Mouse (Mus musculus) frontal cortex, postnatal 14 days (tissue): Measurements from ENCODE around the gene Thap11.
"Not testable (repeated sequence)": the region's sequence is repeated elsewhere in the genome, so short reads cannot be mapped to it uniquely, and the experiment has no call there.

ENCODE experiments used
- DNase-seq, 2 experiments: peaks; one replicate each; pipeline ENCODE4 v3.0.0; 2022; ENCODE audit warnings: low spot score in 2 of 2

Gene Thap11

DNA sequence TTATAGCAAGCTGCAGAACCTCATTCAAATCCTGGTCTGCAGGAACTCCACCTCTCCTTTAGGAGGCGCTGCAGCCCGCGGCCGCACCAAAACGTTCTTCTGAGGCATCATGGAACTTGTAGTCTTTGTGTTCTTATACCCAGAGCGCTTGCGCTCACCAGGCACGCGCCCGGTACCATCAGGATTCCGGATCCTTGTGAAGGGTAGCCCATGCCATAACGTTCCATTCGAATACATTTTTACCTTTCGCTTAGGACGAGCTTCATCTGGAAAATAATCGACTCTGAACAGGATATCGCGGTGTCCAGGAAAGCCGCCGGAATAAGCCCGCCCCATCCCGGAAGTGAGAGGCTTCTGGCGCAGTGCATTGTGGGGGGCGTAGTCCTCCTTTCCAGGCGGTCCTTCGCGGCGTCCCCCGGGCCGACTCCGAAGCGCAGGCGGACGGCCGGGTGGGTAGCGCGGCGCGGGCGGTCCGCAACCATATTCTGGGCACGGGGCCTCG, at the start of gene Thap11:
Gene Thap11 (plus strand): TSS at position 418 of the 502 bp plus-strand sequence.
- peak; percentile 85 to 86 for DNase-seq

DNA sequence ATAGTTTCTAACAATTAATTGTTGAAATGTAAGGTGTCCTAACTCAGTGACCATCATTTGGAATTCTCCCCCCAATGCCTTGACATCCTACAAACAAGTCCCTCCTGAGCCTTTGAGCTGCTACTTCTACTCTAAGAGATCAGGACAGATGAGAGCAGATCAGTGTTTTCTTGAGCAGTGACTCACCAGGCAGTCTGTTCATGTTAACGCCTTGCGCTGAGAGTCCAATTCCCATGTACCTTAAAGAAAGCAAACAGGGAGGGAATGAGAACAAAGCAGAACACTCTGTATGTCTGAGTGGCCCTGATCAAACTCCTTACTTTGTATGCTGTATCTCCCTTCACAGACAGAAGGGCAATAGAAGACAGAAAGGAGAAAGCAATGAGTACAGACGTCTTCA, 49.6 kb upstream of the Thap11 start:
- no peak for DNase-seq

DNA sequence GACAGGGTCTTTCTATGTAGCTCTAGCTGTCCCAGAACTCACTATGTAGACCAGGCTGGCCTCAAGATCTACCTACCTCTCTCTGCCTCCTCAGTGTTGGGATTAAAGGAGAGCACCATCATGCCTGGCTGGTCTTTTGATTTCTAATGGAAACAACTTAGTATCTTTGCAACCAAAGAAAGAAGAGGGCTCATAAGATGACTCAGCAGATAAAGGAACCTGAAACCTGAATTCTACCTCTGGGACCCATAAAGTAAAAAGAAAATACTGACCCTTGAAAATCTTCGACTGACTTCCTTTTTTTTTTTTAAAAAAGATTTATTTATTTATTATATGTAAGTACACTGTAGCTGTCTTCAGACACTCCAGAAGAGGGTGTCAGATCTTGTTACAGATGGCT, 49.0 kb upstream of the Thap11 start:
- DNase-seq = no peak

DNA sequence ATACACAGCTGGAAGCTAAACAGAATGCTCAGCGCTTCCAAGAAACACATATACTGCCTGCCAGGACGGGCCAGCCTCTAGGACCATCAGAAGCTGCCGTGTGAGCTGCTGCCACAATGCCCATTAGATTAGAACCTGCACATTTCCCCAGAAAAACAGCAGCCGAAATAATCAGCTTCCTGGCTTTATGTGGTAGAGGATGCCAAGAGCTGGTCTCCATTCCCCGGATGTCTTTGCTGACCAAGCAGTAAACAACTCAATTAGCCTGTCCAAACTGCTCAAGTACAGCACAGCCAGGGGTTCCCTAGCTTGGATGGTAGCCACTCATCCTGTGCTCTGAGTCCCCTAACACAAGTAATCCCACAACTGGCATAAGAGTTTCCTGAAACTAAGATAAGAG, 47.2 kb upstream of the Thap11 start:
- DNase-seq = no peak

DNA sequence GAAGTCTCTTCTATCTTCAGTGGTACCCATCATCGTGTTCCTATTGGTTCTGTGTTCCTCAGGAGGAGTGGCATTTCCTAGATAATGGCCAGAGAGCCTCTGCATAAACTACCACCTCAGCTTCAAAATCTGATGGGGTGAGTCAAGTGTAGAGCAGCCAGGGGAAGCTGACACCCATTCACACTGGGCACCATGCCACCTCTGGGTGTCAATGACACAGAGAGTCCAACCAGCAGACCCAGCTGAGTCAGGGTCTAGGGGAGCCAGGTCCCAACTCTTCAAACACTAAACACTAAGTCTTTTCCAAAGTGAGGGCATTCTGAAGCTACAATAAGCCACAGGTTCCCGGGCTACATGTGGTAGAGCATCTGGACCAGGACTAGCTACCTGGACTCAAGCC, 46.5 kb upstream of the Thap11 start:
- DNase-seq = no peak

DNA sequence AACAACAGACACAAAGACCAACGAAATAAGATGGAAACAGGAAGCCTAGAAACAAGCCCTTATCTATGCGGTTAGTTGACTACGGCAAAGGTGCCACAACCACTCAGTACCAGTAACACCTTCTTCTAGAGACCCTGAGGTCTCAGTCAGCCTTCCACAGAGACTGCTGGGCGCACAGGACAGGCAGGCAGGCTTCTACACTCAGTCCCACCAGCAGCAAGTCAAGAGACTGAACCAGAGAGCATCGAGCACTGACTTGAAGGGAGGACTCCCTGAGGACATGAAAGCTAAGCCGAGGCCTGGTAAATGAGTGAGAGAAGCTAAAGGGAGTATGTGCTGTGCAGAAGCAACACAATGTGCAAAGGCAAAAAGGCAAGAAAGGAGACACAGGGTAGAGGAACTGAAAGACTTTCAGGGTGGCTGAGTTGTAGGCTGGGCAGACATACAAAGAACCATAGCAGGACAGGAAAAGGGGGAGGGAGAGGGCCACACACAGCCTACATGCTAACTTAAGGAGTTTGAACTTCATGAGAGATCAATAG, 44.6 kb upstream of the Thap11 start:
- DNase-seq = no peak

DNA sequence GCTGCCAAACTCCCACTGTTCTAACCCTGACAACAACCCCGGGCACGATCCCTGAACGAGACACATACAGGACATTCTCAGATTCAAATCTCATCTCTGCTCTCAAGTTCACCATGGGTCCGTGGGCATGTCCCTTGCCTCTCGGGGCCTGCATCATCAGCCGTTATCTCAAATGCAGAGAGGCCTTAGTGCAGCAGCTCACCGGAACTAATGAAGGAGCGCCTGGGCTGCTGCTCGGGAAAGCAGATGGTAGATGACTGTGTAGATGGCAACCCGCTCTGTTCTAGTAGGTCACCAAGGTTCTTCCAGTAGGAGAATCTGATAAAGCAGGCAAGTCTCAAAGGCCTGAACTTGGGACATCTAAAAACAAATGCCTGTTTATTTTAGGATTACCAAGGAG, 43.9 kb upstream of the Thap11 start:
- DNase-seq = no peak

DNA sequence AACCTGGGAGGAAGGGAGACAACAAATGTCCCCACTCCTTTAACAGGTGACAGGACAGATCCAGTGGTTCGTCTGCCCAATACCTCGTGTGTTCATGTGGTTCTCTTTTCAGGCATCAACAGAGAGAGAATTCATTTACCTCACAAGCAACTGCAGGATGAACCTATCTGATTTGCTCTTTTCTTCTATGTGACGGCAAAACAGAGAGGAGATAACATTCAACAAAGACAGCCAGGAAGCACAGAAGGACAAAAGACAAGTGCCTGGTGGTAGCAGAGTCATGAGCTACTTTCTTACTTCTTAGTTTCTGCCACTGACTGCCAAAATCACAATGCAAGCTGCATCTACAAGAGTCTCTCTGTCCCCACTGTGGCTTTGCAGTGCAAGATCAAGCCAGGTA, 43.4 kb upstream of the Thap11 start:
- DNase-seq = no peak

DNA sequence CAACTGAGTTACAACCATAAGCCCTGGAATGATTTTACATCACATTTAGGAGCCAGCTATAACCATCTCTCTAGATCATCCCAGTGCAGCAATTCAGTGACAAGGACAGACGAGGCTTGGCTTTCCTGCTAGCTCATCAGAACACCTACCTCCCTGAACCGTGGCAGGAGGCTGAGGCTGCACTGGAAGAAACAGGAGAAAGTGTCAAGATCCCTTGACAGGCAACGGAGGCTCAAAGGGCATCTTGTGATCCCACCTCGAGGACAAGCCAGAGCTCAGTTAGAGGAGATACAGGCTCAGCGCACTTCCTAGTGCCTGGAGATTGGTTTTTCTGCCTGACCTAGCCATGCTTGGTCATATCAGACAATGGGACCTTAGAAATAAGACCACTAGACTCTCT, 42.4 kb upstream of the Thap11 start:
- DNase-seq = no peak

DNA sequence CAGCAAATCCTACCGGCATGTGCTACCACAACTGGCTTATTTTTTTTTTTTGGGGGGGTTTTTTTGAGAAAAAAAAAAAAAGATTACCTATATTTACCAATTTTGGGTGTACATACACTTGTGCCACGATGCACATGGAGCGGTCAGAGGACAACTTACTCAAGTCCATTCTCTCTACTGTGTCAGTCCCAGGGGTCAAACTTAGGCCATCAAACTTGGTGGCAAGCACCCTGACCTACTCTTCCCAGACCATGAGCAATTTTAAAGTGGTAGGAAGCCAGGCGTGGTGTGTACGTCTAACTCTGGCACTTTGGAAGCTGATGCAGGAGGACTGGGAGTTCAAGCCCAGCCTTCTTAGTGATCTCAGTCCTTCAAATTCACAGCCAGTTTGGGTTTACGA, 41.7 kb upstream of the Thap11 start:
- no peak for DNase-seq

DNA sequence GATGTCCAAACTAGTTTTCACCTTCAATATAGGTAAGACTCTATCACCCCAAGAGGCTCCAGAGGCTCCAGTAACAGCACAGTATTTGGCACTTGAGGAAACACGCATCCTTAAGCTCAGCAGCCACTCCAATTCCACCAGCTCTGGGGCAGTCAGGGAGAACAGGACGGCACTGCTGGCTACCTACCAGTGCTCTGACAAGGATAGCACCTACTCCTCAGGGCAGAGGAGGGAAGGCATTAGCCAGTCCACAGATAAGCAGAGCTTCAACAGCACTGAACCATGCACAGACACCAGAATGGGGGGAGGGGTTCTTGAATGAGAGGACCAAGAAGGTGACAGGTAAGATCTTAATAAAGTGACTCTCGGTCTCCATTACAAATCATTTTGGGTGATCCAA, 35.3 kb upstream of the Thap11 start:
- no peak for DNase-seq

DNA sequence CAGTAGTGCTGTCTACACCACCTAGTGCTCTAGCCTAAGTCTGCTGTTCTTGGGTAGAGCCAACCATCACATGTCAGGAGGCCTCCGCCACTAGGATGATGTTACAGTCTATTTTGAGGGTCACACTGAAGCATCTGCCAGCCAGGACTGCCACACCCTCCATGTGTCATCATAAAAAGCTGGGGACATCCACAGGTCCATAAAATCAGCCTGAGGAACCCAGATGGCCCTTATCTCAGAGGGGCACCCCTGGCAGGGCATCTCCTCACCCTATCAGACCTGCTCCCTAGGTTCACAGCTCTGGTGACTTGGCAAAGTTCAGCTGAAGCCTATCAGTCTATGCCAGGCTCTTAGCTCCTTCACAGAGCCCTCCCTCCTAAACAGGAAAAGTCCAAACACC, 34.0 kb upstream of the Thap11 start:
- DNase-seq = no peak

DNA sequence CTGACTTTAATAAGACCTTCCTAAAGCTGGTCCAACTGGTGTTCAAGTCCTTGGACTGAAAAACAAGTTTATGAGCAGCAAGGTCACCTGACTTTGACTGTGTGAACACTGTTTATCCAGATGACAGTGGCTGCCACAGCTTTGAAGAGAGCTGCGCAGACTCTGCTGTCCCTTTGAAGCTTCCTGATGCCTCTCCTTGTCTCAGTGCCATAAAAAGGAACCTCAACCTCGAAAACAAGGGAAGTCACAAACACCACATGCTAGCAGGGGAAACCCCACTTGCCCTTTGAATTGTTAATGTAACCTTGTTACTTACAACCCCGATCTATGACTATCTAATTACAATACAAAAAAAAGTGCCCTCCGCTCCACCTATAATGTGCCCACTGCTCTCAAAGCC, 29.4 kb upstream of the Thap11 start:
- no peak for DNase-seq

DNA sequence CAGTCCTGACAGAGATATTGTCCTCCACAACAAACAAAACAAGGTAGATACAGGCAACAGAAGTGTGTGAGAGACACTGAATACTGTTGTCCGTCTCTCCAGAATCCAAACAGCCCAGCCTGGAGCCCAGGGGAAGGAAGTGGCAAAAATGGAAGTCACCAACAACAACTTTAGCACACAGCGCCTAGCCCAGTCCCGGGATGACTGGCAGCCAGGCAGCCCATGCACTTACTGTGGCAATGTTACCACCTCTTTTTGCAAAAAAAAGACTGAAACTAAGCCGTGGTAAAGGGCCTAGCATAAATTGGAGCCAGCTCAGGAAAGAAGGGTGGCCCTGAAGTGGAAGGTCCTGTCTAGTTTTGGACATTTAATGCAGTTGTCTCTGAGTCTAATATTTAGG, 28.6 kb upstream of the Thap11 start:
- DNase-seq = no peak

DNA sequence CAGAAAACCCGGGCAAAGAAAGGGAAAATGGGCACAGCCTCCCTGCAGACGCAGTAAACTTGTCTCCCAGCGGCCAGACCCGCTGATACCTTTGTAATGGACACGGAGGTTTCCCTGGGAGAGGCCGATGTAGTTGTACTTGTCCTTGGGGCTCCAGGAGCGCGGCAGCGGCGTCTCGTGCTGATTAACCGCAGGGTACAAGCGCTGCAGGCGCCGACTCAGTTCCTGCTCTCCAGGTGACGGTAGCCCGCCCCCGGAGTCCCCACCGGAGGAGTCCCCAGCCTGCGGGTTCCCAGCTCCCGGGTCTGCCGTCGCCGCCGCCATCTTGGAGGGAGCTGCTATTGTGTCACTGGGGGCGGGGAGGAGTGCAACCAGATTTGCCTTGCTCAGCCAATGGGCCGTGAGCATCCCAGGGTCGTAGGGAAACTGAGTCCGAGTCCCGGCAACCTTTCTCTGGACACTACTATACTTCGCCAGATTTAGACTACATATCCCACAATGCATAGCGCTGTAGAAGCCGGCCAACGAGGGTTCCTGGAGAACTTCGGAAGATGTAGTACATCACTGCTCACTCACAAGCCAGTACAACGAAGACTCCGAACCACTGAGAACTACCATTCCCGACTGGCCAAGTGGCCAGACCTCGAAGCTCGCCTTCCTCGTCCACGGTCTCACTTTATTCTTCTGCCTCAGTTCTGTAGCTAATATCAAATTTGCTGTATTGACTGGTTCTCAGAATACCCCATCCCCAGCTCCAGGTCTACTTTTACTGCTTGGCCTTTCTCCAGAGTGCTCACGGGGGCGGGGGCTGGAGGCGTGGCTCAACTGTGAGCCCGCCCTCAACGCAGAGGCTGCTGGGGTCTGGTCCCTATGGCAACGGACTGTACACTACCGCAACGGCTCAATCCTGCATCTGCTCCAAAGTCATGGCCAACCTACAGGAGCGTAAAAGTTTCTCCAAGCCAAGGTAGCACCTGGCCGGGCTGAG, 27.8 kb upstream of the Thap11 start, which contains the start of the genes Ranbp10 and Tsnaxip1:
Gene Ranbp10 (minus strand): TSS at position 490 of the 988 bp plus-strand sequence.
Gene Tsnaxip1 (plus strand): TSS at position 871 of the 988 bp plus-strand sequence.
- DNase-seq = peak; percentile 97 to 98

DNA sequence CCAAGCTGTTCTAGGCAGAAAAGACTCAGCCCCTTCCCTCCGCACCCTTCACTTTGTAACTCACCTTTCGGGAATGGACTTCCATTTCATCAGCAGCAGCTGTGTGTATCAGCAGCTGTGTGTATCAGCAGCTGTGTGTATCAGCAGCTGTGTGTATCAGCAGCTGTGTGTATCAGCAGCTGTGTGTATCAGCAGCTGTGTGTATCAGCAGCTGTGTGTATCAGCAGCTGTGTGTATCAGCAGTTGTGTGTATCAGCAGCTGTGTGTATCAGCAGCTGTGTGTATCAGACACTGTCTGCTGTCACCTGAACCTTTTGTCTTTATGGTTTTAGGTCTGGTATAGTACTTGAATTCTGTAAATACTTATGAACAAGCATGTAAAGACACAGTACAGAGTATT, 21.2 kb upstream of the Thap11 start:
- not testable (repeated sequence) for DNase-seq

DNA sequence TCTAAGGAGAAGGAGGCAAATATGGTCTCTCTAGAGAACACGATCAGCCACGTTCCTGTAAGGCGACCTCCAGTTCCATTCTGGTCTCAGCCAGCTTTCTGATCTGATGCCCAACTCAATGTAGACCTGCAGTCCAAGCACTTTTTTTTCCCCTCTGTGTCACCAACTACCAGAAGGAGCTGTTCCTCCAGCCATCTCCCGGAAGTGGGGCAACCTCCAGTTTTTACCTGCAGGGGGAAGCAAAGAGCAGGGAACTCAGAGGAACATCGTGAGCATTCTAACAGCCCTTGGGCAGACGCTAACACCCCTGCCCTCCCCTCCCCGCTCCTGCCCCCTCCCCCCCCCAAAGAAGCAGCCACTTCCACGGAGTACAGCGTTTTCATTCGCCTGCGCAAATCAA, 19.6 kb upstream of the Thap11 start:
- peak; percentile 40 to 54 for DNase-seq

DNA sequence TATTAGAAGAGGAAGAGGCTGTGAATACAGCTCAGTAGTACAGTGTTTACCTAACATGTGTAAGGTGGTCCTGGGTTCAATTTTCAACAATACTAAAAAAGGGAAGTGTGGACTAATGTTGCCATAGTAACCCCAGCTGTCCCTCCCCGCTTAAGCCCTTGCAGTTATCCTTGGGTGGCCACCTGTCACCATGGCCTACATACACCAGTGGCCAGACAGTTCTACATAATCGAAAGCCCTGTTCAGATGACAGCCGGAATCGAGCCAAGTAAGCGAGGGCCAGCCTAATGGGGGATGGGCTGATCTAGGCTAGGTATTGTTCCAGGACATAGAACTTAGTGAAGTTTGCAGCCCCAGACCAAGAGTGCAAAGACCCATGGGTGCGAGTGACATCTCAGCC, 17.9 kb upstream of the Thap11 start:
- no peak for DNase-seq

DNA sequence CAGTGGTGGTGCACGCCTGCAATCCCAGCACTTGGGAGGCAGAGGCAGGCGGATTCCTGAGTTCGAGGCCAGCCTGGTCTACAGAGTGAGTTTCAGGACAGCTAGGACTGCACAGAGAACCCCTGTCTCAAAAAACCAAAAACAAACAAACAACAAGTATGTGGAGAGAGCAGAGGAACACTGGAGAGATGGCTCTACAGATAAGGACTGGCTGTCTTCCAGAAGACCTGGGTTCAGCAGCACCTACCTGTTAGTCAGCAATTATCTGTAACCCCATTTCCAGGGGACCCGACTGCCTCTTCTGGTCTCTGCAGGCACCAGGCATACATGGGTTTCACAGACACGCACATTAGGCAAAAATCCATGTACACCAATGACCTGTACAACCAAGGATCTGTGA, 15.7 kb upstream of the Thap11 start:
- no peak for DNase-seq

DNA sequence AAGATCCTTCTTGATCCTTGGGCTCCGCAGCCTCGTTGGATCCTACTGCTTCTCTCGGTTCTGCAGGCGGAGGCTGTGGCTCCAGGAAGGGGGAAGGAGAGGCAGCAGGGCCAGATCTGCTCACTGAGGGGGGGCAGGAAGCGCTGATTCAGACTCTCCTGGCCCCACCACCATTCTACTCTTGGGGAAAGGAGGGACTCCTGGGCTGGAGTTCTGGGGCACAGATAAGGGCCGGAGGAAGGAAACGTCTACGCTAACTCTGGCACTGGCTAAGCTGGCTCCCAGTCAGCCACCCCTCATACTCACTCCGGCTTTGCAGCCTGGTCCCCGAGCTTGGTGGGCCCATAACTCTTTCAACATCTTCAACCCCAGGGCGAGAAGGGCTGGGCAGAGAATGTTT, 8.3 kb upstream of the Thap11 start:
- no peak for DNase-seq

DNA sequence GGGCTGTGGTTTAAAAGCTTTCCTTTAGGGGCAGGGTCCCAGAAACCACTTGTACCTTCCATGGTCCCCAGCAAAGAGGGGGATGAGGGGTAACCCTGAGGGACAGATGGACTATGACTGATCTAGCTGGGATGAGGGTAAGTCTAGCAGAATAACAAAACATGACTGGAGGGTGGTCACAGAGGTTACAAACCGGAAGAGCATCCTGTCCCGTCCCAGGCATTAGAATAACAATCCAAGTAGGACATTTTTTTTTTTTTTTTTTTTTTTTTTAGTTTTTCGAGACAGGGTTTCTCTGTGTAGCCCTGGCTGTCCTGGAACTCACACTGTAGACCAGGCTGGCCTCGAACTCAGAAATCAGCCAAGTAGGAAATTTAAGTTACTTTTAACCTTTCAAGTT, 4.9 kb upstream of the Thap11 start:
- DNase-seq = no peak

DNA sequence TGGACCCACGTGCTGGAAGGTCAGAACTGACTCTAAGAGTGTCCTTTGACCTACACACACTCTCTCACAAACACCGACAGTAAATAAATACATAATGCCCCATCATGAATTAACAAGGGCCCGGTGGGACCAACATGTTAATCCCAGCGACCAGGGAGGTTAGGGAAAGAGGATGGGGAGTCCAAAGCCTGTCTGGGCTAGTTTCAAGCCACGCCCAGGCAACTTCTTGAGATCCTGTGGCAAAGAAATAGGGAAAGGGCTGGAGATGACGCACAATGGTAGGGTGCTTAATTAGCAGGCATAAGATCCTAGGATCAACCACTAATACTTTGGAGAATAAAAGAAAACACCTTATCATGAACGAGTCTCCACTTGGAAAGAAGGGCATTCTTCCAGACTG, 4.3 kb upstream of the Thap11 start:
- no peak for DNase-seq

DNA sequence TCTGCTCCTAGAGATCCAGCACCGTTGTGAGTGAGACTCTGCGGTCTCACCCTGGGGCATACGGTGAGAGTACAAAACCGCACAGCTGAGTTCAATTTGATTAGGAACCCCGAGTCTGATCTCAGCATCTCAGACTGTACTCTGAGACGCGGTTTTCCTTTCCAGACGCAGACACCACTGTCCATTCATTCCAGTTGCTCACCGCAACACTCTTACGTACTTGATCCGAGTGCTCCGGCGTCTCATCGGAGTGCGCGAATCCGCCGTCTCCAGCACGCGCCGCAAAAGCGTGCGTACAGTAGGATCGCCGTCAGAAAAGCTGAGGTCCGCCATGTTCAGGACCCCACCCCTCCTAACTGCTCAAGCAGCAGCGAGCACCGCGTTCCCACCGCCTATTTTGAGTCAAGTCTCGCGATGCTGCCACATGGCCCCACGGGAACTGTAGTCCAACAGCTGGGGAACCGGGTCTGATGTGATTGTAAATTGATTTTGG, 3.2 kb upstream of the Thap11 start:
- DNase-seq = peak; percentile 86 to 89
